Mouse (Mus musculus): ENCODE measurements around the gene AU040320. TPM values are rescaled to one million over a fixed set of nuclear protein-coding genes. Genes with fewer than 3 reads are reported as not detected.
A peak's percentile ranks its signal among the peaks of the same experiment; 100 is the strongest.

AU040320 gene
- total RNA-seq, 2 experiments from 2014 or later = 28.6 to 30.6 TPM

GRCm38 (mm10) chr4:126781871-126782270 is 28.5 kb downstream of the AU040320 start:
- no peak for DNase-seq (ENCODE audit: low spot score in 2 of 2)

GRCm38 (mm10) chr4:126782512-126782911 is 29.2 kb downstream of the AU040320 start:
- DNase-seq (ENCODE audit: low spot score in 2 of 2) = peak in 1 of 2 experiments; percentile 17

- no peak for DNase-seq (ENCODE audit: low spot score in 2 of 2)
These were observed 29.7 kb downstream of the AU040320 start for GRCm38 (mm10) chr4:126782996-126783395.

- DNase-seq (ENCODE audit: low spot score in 2 of 2) = no peak
These were observed 39.2 kb downstream of the AU040320 start for GRCm38 (mm10) chr4:126792341-126793102.

- no peak for DNase-seq (ENCODE audit: low spot score in 2 of 2)
These were observed 48.8 kb downstream of the AU040320 start for GRCm38 (mm10) chr4:126802174-126802573.

GRCm38 (mm10) chr4:126803268-126803873 is 50.0 kb downstream of the AU040320 start:
- no peak for DNase-seq (ENCODE audit: low spot score in 2 of 2)

GRCm38 (mm10) chr4:126805741-126806140 is 52.4 kb downstream of the AU040320 start:
- DNase-seq (ENCODE audit: low spot score in 2 of 2) = no peak

GRCm38 (mm10) chr4:126806692-126807427 is 53.5 kb downstream of the AU040320 start:
- no peak for DNase-seq (ENCODE audit: low spot score in 2 of 2)

- DNase-seq (ENCODE audit: low spot score in 2 of 2) = no peak
These were observed 57.2 kb downstream of the AU040320 start for GRCm38 (mm10) chr4:126810566-126810965.

GRCm38 (mm10) chr4:126813212-126813611 is 59.9 kb downstream of the AU040320 start:
- no peak for DNase-seq (ENCODE audit: low spot score in 2 of 2)

- no peak for DNase-seq (ENCODE audit: low spot score in 2 of 2)
These were observed 61.5 kb downstream of the AU040320 start for GRCm38 (mm10) chr4:126814854-126815253.

GRCm38 (mm10) chr4:126822891-126823882 is 69.8 kb downstream of the AU040320 start:
- no peak for DNase-seq (ENCODE audit: low spot score in 2 of 2)

- no peak for DNase-seq (ENCODE audit: low spot score in 2 of 2)
These were observed 70.6 kb downstream of the AU040320 start for GRCm38 (mm10) chr4:126823917-126824316.

- DNase-seq (ENCODE audit: low spot score in 2 of 2) = no peak
These were observed 77.8 kb downstream of the AU040320 start for GRCm38 (mm10) chr4:126831122-126831521.

GRCm38 (mm10) chr4:126838799-126839198 is 85.5 kb downstream of the AU040320 start:
- DNase-seq (ENCODE audit: low spot score in 2 of 2) = no peak

- DNase-seq (ENCODE audit: low spot score in 2 of 2) = peak; percentile 67 to 83
These were observed 86.5 kb downstream of the AU040320 start for GRCm38 (mm10) chr4:126839873-126840272.

- no peak for DNase-seq (ENCODE audit: low spot score in 2 of 2)
These were observed 87.7 kb downstream of the AU040320 start for GRCm38 (mm10) chr4:126840996-126841560.

- DNase-seq (ENCODE audit: low spot score in 2 of 2) = no peak
These were observed 89.6 kb downstream of the AU040320 start for GRCm38 (mm10) chr4:126842911-126843310.

- DNase-seq (ENCODE audit: low spot score in 2 of 2) = no peak
These were observed 92.3 kb downstream of the AU040320 start for GRCm38 (mm10) chr4:126845664-126846063.

- no peak for DNase-seq (ENCODE audit: low spot score in 2 of 2)
These were observed 93.6 kb downstream of the AU040320 start for GRCm38 (mm10) chr4:126846971-126847370.
